Mouse (Mus musculus) C2C12 (cell line): ENCODE measurements at regions not wholly inside any gene's neighbourhood (a gene's known extent, or its start where the extent isn't known, plus 50 kb on each side); places are given as distances from the start of the nearest gene placed in this dataset.

ENCODE experiments used
- H3K27me3 ChIP-seq: one replicate; pipeline ENCODE4 v1.6.1; 2011; ENCODE audit not compliant: control insufficient read depth, insufficient read depth, insufficient read length
- H3K36me3 ChIP-seq: one replicate; pipeline ENCODE4 v1.6.1; 2011; ENCODE audit not compliant: control insufficient read depth, insufficient read depth
- H3K4me3 ChIP-seq: one replicate; pipeline ENCODE4 v1.5.1; 2011; ENCODE audit warnings: mild to moderate bottlenecking, control low read depth; ENCODE audit not compliant: poor library complexity, insufficient read depth, severe bottlenecking
- H3K79me2 ChIP-seq: one replicate; pipeline ENCODE4 v1.6.1; 2011; ENCODE audit not compliant: control insufficient read depth, insufficient read depth
- H3K79me3 ChIP-seq: one replicate; pipeline ENCODE4 v1.6.1; 2011; ENCODE audit warnings: low read depth, control low read depth
- H3ac ChIP-seq: one replicate; pipeline ENCODE3; 2011; ENCODE audit warnings: low read depth; ENCODE audit not compliant: control insufficient read depth, insufficient read length
- CEBPB ChIP-seq: IDR thresholded peaks from one replicate; pipeline ENCODE4 v1.6.1; 2011; ENCODE audit warnings: low read depth, mild to moderate bottlenecking, control low read depth, moderate library complexity
- CTCF ChIP-seq: IDR thresholded peaks from one replicate; pipeline ENCODE4 v1.5.1; 2011; ENCODE audit not compliant: control insufficient read depth, insufficient read depth, insufficient read length
- FOSL1 ChIP-seq: IDR thresholded peaks from one replicate; pipeline ENCODE4 v1.8.0; 2011; ENCODE audit warnings: mild to moderate bottlenecking, low read length; ENCODE audit not compliant: poor library complexity, insufficient read depth, severe bottlenecking
- MAX ChIP-seq: IDR thresholded peaks from one replicate; pipeline ENCODE4 v1.6.1; 2011; ENCODE audit warnings: mild to moderate bottlenecking, control low read depth
- MYOD1 ChIP-seq: IDR thresholded peaks from one replicate; pipeline ENCODE4 v1.6.1; 2011; ENCODE audit warnings: low read depth; ENCODE audit not compliant: control insufficient read depth, insufficient read length
- MYOG ChIP-seq: IDR thresholded peaks from one replicate; pipeline ENCODE4 v1.6.1; 2011; ENCODE audit not compliant: control insufficient read depth, insufficient read length; ENCODE audit errors: extremely low read depth
- USF1 ChIP-seq: IDR thresholded peaks from one replicate; pipeline ENCODE4 v1.6.1; 2011; ENCODE audit warnings: low read depth, mild to moderate bottlenecking, control low read depth, moderate library complexity

- no peak for TF ChIP-seq CEBPB
- TF ChIP-seq FOSL1: no peak
- no peak for TF ChIP-seq USF1
- TF ChIP-seq MYOG: no peak
- TF ChIP-seq CTCF: no peak
- no peak for TF ChIP-seq MYOD1
- no peak for TF ChIP-seq MAX
- no peak overlapping the region for H3K4me3 ChIP-seq
Measured at GRCm38 (mm10) chr13:73170301-73170700, 90.0 kb upstream of the Irx4 start.

DNA sequence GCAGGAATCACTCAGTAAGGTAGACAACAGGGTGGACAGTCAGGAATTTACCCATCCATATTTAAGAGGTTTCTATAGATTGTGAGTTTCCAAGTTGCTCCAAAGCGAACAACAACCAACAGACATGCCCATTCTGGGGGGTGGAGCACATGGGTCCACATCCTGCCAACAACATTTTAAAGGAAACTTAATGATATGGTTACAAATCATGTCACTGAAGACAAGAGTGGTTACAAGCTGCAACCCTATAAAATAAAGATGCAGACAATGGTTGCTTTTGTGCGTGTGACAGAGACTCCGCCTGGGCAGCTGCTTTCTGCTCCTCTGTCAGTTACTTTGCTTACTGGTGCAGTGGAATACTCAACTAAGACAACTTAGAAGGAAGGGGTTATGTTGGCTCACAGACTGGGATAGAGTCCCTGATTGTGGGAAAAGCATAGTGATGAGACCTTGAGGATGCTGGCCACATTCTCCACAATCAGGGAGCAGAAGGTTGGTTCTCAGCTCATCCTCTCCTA lies 52.3 kb upstream of the Irx4 start:
- no peak overlapping the region for H3K4me3 ChIP-seq
- TF ChIP-seq CTCF (no peak), USF1 (no peak), CEBPB (no peak), MYOG (no peak), MYOD1 (no peak), FOSL1 (no peak), MAX (no peak)
- no peak overlapping the region for H3ac ChIP-seq
- no peaks in the 10 kb centered on the region for H3K79me2 ChIP-seq
- no peaks in the 10 kb centered on the region for H3K36me3 ChIP-seq
- no peaks in the 10 kb centered on the region for H3K27me3 ChIP-seq
- H3K79me3 ChIP-seq: no peaks in the 10 kb centered on the region

More at GRCm38 (mm10) chr13:73170301-73170700, 90.0 kb upstream of the Irx4 start:
- Histone ChIP-seq H3K27me3 (no peaks in the 10 kb centered on the region), H3K36me3 (no peaks in the 10 kb centered on the region), H3K79me2 (no peaks in the 10 kb centered on the region), H3K79me3 (no peaks in the 10 kb centered on the region), H3ac (no peak overlapping the region)
